Comparison of ENCODE assay signal across 11 mouse cellular contexts in genomic region chr2:145833341-145833740, GRCm38 (mm10).
DNase-seq lines count a peak whose midpoint lies in the region; ATAC-seq and TF ChIP-seq lines count a peak whose summit lies in the region.
"Had no signal": no experiment of that assay in that cellular context is flagged by ENCODE, and none has a peak within 500 bp of the region (broad histone marks: within the 10 kb centered on the region; RNA-seq: fewer than 3 reads in every experiment).

No protein-coding gene starts in this region.

- TF ChIP-seq CTCF in heart, adult 2 months (IDR thresholded peaks at IDR 0.05) = no peak
- no peak for TF ChIP-seq CTCF in hindbrain, postnatal 0 days (IDR thresholded peaks at IDR 0.05; ENCODE audit: low read depth)

- no peak overlapping the region for H3K9ac ChIP-seq in heart, adult 2 months (ENCODE audit: low read depth, low read length)
- no peak overlapping the region for H3K9ac ChIP-seq in neural tube, embryonic 13.5 days
- H3K9ac ChIP-seq in hindbrain, postnatal 0 days (replicated peaks; ENCODE audit: low read length) = no peak overlapping the region
- H3K9ac ChIP-seq: liver, embryonic 13.5 days had no signal

- whole genome bisulfite sequencing in heart, adult 2 months = 50% methylated on average over 3 of the region's 3 CpGs
- WGBS in heart, embryonic 10.5 days = 80% methylated on average over 3 of the region's 3 CpGs
- WGBS in neural tube, embryonic 13.5 days = 78% methylated on average over 3 of the region's 3 CpGs
- WGBS in hindbrain, postnatal 0 days = 71% methylated on average over 3 of the region's 3 CpGs

- intact Hi-C loops in heart, adult 2 months (cut with DNase I) = no loop called here

- DNase-seq in heart, adult 2 months = no peak
- DNase-seq in heart, embryonic 10.5 days (ENCODE audit: low spot score) = no peak
- DNase-seq in neural tube, embryonic 10.5 days (ENCODE audit: extremely low spot score, low spot score) = no peak
- no peak for DNase-seq in hindbrain, postnatal 0 days (ENCODE audit: low spot score)
- peak; percentile 29 for DNase-seq in telencephalon, adult 2 months (ENCODE audit: low read depth, low spot score)
- no peak for DNase-seq in urinary bladder, postnatal 4 days (ENCODE audit: low spot score in 2 of 2)
- DNase-seq: liver, embryonic 13.5 days; thymus, postnatal 14 days had no signal

- H3K4me1 ChIP-seq in heart, adult 2 months (ENCODE audit: control insufficient read depth, insufficient read depth, low read length) = peaks cover 11% of the 10 kb centered on the region
- H3K4me1 ChIP-seq in heart, embryonic 10.5 days = peaks cover 23% of the 10 kb centered on the region
- peaks cover 19% of the 10 kb centered on the region for H3K4me1 ChIP-seq in neural tube, embryonic 13.5 days (replicated peaks)
- H3K4me1 ChIP-seq in hindbrain, postnatal 0 days (ENCODE audit: insufficient read depth, low read length) = peaks cover 11% of the 10 kb centered on the region; the same call in 1 of the 2 replicates

- H3K36me3 ChIP-seq in heart, adult 2 months (ENCODE audit: control insufficient read depth, insufficient read depth, low read length) = peaks cover 24% of the 10 kb centered on the region
- H3K36me3 ChIP-seq in heart, embryonic 10.5 days = peaks cover 7% of the 10 kb centered on the region; the same call in 1 of the 2 replicates
- no peaks in the 10 kb centered on the region for H3K36me3 ChIP-seq in neural tube, embryonic 13.5 days
- H3K36me3 ChIP-seq in hindbrain, postnatal 0 days (ENCODE audit: insufficient read depth, low read length) = no peaks in the 10 kb centered on the region
- H3K36me3 ChIP-seq: G1E; liver, embryonic 13.5 days had no signal

- TF ChIP-seq EP300 in heart, adult 2 months (IDR thresholded peaks at IDR 0.05; ENCODE audit: insufficient read depth, low read depth, low read length) = no peak

- H3K4me2 ChIP-seq in neural tube, embryonic 13.5 days = no peak overlapping the region
- no peak overlapping the region for H3K4me2 ChIP-seq in hindbrain, postnatal 0 days (ENCODE audit: low read depth, low read length)

- H3K27ac ChIP-seq in heart, adult 2 months = peak overlapping the region; percentile 84
- H3K27ac ChIP-seq in heart, embryonic 10.5 days = no peak overlapping the region; the same call in 1 of the 2 replicates
- H3K27ac ChIP-seq in neural tube, embryonic 13.5 days (replicated peaks) = peak overlapping the region; percentile 83
- H3K27ac ChIP-seq in hindbrain, postnatal 0 days = peak overlapping the region; percentile 76

- no peaks in the 10 kb centered on the region for H3K9me3 ChIP-seq in heart, embryonic 10.5 days
- no peaks in the 10 kb centered on the region for H3K9me3 ChIP-seq in neural tube, embryonic 13.5 days
- no peaks in the 10 kb centered on the region for H3K9me3 ChIP-seq in hindbrain, postnatal 0 days (ENCODE audit: low read length)
- H3K9me3 ChIP-seq: liver, embryonic 13.5 days had no signal

- no peak for ATAC-seq in neural tube, embryonic 13.5 days (ENCODE audit: low read depth)
- ATAC-seq in hindbrain, postnatal 0 days = no peak
- no peak for ATAC-seq in inflammation-experienced regulatory T-cells, adult 6 months

- H3K79me2 ChIP-seq in heart, adult 2 months (replicated peaks; ENCODE audit: control insufficient read depth, insufficient read depth, low read length) = no peaks in the 10 kb centered on the region

- no peaks in the 10 kb centered on the region for H3K27me3 ChIP-seq in heart, adult 2 months (ENCODE audit: control insufficient read depth, insufficient read depth, low read length)
- H3K27me3 ChIP-seq in heart, embryonic 10.5 days (ENCODE audit: insufficient read depth, poor library complexity, severe bottlenecking) = no peaks in the 10 kb centered on the region
- H3K27me3 ChIP-seq in neural tube, embryonic 13.5 days = no peaks in the 10 kb centered on the region
- no peaks in the 10 kb centered on the region for H3K27me3 ChIP-seq in hindbrain, postnatal 0 days (ENCODE audit: insufficient read depth, low read length)
- H3K27me3 ChIP-seq: liver, embryonic 13.5 days had no signal

- H3K4me3 ChIP-seq in heart, adult 2 months = no peak overlapping the region
- no peak overlapping the region for H3K4me3 ChIP-seq in heart, embryonic 10.5 days
- H3K4me3 ChIP-seq in neural tube, embryonic 13.5 days = no peak overlapping the region
- no peak overlapping the region for H3K4me3 ChIP-seq in hindbrain, postnatal 0 days (ENCODE audit: low read length)
- H3K4me3 ChIP-seq: liver, embryonic 13.5 days had no signal

- no peak for TF ChIP-seq POLR2A in heart, adult 2 months (IDR thresholded peaks at IDR 0.05; ENCODE audit: insufficient read depth, low read depth, low read length)
